Mouse (Mus musculus): ENCODE measurements around the gene Gemin6.
"Not testable (repeated sequence)": the region's sequence is repeated elsewhere in the genome, so short reads cannot be mapped to it uniquely, and the experiment has no call there.

The Gemin6 gene

GRCm38 (mm10) chr17:80224326-80225116, at the start of gene Gemin6:
Gene Gemin6 (plus strand): TSS chr17:80224441.
- peak; percentile 62 for DNase-seq (ENCODE audit: low spot score)

- no peak for DNase-seq (ENCODE audit: low spot score)
These were observed 49.4 kb upstream of the Gemin6 start for GRCm38 (mm10) chr17:80174699-80175385.

GRCm38 (mm10) chr17:80175386-80175739, 48.9 kb upstream of the Gemin6 start:
- DNase-seq (ENCODE audit: low spot score): no peak

- DNase-seq (ENCODE audit: low spot score): no peak
These were observed 48.3 kb upstream of the Gemin6 start for GRCm38 (mm10) chr17:80175966-80176365.

GRCm38 (mm10) chr17:80178846-80179245, 45.4 kb upstream of the Gemin6 start:
- not testable (repeated sequence) for DNase-seq (ENCODE audit: low spot score)

- peak; percentile 72 for DNase-seq (ENCODE audit: low spot score)
These were observed 44.3 kb upstream of the Gemin6 start for GRCm38 (mm10) chr17:80179959-80180358.

GRCm38 (mm10) chr17:80180468-80180867, 43.8 kb upstream of the Gemin6 start:
- DNase-seq (ENCODE audit: low spot score): no peak

GRCm38 (mm10) chr17:80183615-80184014, 40.6 kb upstream of the Gemin6 start:
- no peak for DNase-seq (ENCODE audit: low spot score)

GRCm38 (mm10) chr17:80193075-80193474, 31.2 kb upstream of the Gemin6 start:
- DNase-seq (ENCODE audit: low spot score): no peak

- no peak for DNase-seq (ENCODE audit: low spot score)
These were observed 25.0 kb upstream of the Gemin6 start for GRCm38 (mm10) chr17:80199160-80199778.

- DNase-seq (ENCODE audit: low spot score): no peak
These were observed 18.6 kb upstream of the Gemin6 start for GRCm38 (mm10) chr17:80205657-80206056.

- peak; percentile 39 for DNase-seq (ENCODE audit: low spot score)
These were observed 18.0 kb upstream of the Gemin6 start for GRCm38 (mm10) chr17:80206301-80206670.

- peak; percentile 99 for DNase-seq (ENCODE audit: low spot score)
These were observed 17.3 kb upstream of the Gemin6 start, which contains the start of the genes Srsf7 and Ttc39d for GRCm38 (mm10) chr17:80206671-80207581. Gene Srsf7 (minus strand): TSS chr17:80207307. Gene Ttc39d (plus strand): TSS chr17:80207460.

- DNase-seq (ENCODE audit: low spot score): not testable (repeated sequence)
These were observed 10.2 kb upstream of the Gemin6 start for GRCm38 (mm10) chr17:80213998-80214397.

GRCm38 (mm10) chr17:80220131-80220530, 4.1 kb upstream of the Gemin6 start:
- no peak for DNase-seq (ENCODE audit: low spot score)

GRCm38 (mm10) chr17:80221202-80221601, 3.0 kb upstream of the Gemin6 start:
- no peak for DNase-seq (ENCODE audit: low spot score)

GRCm38 (mm10) chr17:80221890-80222628, 2.2 kb upstream of the Gemin6 start:
- DNase-seq (ENCODE audit: low spot score): no peak

- no peak for DNase-seq (ENCODE audit: low spot score)
These were observed 412 bp upstream of the Gemin6 start for GRCm38 (mm10) chr17:80223829-80224228.

- not testable (repeated sequence) for DNase-seq (ENCODE audit: low spot score)
These were observed 901 bp downstream of the Gemin6 start for GRCm38 (mm10) chr17:80225142-80225541.

- no peak for DNase-seq (ENCODE audit: low spot score)
These were observed 5.2 kb downstream of the Gemin6 start for GRCm38 (mm10) chr17:80229396-80229795.

GRCm38 (mm10) chr17:80233844-80234243, 9.6 kb downstream of the Gemin6 start:
- DNase-seq (ENCODE audit: low spot score): no peak
